Mouse (Mus musculus): Measurements from ENCODE around the gene Nolc1. TPM values are rescaled to one million over a fixed set of nuclear protein-coding genes. Genes with fewer than 3 reads are reported as not detected.

The Nolc1 gene
- total RNA-seq, 2 experiments from 2014 or later: 37.6 to 38.8 TPM

DNA sequence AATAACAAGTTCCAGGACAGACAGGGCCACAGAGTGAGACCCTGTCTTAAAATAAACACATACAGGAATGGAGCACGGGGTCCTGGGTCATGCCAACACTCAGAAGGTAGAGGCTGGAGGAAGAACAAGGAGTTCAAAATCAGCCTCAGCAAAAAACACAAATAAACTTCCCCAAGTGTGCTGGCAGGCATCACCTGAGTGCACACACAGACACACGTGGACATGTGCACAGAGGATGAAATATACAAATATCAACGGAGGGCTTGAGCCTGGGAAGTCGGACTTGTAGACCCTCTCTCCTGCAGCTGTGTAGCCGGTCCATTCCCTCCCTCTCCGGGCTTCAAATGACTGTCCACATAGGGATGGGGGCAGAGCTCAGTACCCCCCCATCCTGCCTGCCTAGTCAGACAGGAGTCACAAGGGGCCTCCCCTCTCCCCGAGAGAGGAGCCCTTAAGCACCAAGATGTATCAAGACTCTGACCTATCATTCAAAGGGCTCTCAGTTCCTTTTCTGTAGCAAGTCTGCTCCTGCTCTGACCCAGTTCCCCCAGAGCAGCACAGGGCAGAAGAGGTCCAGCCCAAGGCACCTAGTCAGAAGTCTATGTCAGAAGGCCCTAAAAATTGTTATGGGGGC, 34.2 kb upstream of the Nolc1 start:
- intact Hi-C loops (cut with DNase I): no loop called here
- no peak for DNase-seq (ENCODE audit: low spot score in 2 of 2)

DNA sequence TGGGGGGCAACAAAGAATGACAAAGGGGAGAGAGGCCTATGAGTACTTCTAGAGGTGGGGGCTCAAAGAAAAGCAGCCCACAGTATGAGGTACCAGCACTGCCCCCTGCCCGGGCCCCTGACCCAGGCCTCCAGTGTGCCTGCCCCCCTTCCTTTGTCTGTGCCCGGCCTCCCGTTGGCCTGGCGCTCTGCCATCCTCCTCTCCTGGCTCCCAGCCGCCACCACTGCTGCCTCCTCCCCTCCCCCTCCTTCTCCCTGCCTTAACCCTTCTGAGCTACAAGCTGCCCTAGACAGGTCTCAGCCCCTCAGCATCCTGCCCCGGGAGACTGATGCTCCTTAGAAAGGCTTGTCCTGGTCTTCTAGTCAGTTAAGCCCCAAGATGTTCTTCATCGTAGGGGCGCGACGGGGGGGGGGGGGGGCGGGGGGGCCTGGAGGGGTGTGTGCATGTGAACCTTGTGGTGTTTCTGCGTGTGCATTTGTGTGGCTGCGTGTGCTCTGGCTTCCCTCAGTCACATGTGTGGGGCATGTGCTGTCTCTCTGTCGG, 33.7 kb upstream of the Nolc1 start:
- DNase-seq (ENCODE audit: low spot score in 2 of 2): peak; percentile 85 to 89
- intact Hi-C loops (cut with DNase I): no loop called here

DNA sequence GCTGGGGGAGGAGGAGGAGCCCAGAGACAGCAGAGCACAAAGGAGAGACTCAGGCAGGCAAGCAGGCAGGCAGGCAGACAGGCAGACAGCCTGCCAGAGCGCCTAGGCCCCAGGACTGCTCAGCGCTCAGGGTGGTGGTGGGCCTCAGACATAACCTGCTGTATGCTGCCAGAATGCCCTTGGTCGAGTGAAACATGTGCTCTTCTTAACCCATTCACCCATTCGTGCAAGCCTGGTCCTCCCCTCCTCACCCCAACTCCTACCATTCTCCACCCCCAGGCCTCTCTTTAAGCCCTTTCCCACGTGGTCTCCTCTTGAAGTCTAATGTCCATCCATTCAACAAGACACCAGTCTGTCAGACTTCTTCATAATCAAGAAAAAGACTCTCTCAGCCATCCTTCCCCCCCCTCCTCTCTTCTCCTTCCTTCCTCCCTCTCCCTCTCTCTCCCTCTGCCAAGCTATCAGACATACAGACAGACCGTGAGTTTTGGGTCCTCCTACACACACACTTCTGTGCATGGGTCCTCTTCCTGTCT, 33.1 kb upstream of the Nolc1 start:
- intact Hi-C loops (cut with DNase I): no loop called here
- peak; percentile 61 to 72 for DNase-seq (ENCODE audit: low spot score in 2 of 2)

DNA sequence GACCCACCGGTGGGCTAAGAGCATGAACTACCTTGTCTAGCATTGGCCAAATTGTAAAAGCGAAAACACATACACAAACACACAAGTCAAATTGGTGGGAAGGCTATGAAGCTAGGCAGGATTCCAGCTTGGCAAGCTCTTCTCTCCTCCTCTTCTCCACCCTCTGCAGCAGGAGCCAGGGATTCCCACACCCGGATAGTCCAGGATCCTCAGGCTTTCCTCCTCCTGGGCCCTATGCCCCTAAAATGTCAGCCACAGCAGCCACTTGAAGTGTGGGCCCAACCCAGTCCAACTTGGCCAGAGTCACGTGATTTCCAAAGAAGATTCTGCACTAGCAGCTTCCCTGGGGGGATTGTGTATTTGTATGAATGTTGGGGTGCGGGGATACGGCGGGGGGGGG, 32.3 kb upstream of the Nolc1 start:
- intact Hi-C loops (cut with DNase I): no loop called here
- DNase-seq (ENCODE audit: low spot score in 2 of 2): no peak

DNA sequence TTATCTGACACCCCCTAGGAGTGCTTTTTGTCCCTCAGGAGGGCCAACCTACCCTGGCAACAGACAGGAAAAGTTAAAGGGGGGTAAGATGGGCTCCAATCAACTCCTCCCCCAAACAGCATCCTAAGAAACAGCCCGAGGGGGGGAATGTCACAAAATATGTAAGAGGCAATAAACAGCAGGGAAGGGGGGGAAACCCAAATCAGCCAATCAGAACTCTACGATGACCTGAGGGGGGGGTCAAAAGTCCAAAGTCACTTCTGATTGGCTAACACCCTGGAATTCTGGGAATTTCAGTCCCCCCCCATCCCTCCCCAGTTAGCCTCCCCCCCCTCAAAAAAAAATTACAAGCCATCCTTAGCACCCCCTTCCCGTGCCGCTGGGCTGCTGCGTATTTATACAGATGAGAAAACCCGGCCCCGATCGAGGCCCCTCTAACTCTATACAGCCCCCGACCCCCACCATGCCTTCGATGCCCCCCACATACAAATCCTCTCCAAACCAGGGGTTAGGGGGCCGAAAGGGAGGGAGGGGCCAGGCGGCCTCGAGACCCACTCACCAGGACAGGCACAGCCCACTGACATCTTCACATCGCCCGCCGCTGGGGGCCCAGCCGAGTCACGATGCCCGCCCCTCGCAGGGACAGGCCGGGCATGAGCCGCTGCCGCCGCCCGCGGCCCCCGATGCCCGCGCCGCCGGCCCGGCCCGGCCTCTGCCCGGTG, 31.2 kb upstream of the Nolc1 start, which contains the start of gene Pprc1:
Gene Pprc1, plus strand, starts transcription at position 616 of the 722 bp plus-strand sequence.
- intact Hi-C loops (cut with DNase I): no loop called here
- DNase-seq (ENCODE audit: low spot score in 2 of 2): peak in 1 of 2 experiments; percentile 77

DNA sequence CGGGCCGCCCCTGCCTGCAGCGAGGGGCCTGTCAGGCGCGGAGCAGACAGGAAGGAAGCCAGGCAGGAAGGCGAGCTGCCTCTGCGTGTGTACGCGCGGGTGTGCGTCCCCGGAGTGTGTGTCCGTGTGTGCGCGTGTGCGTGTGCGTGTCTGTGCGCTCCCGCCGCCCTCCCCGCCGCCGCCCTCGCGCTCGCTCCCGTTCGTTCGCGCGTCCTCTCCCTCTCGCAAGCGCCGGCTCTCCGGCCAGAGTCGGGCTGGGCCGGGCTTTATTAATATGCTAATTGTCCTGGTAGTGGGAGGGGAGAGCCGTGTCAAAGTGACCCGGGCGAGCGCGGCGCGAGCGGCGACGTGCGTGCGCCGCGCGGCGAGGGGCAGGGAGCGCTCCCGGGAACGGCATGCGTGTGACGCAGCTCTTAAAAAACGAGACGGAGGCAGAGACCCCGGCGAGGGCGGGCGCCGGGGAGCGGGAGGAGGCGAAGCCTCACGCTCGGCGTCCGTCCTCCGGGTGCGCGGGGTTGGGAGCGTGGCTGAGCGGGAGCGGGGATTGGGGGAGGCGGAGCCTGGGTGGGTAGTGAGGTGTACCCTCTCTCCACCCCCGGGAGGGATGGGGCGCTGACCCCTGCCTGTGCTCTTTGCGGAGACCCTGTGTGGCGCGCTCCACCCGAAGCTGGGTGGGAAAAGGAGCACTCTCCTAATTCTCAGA, 30.5 kb upstream of the Nolc1 start, which contains the start of gene Ldb1:
Gene Ldb1, minus strand, starts transcription at position 222 of the 703 bp plus-strand sequence.
- DNase-seq (ENCODE audit: low spot score in 2 of 2): peak; percentile 82 to 88
- intact Hi-C loops (cut with DNase I): no loop called here

DNA sequence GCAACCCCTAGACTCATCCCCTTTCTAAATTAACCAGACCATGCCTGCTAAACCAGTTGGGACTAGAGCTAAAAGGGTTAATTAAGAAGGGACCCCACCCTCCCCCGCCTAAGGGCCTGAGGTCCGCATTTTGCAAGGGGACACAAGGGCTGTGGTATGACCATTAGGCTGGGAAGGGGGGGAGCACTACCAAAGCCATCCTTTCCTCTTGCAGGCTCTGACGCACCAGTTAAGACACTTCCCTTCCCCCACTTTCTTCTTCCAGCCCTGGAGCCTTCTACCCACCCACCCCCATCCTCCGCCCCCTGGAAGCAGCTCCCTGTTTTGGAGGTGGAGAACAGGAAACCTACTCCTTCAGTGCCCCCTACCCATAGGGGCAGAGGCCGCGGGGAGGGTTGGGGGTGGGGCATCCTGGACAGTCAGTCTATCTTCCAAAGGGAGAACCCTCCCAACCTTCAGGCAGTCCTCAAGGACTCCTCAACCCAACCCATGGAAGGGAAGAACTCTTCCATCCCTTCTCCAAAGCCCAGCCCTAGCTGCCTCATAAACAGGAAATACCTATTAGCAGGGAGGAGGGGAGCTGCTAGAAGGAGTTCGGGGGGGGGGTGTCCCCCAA, 29.9 kb upstream of the Nolc1 start:
- intact Hi-C loops (cut with DNase I): no loop called here

DNA sequence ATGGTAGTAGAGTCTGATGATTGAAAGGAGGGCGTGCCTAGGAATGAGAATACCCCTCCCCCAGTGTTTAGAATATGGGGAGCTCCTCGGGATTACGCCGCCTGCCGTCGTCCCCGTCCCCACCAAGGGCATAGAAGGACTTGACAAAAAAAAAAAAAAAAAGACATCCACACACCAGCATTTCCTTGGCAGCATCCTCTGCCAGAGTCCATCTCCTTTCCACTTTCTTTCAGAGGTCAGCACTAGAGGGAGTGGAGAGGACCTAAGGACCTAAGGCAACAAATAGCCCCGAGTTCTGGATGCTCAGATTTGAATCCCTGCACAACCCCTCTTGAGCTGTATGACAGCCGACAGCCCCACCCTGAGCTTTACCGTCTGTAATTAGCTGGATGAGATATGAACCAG, 29.0 kb upstream of the Nolc1 start:
- DNase-seq (ENCODE audit: low spot score in 2 of 2): no peak

More for the DNA sequence above, 29.9 kb upstream of the Nolc1 start:
- peak in 1 of 2 experiments; percentile 83 for DNase-seq (ENCODE audit: low spot score in 2 of 2)

DNA sequence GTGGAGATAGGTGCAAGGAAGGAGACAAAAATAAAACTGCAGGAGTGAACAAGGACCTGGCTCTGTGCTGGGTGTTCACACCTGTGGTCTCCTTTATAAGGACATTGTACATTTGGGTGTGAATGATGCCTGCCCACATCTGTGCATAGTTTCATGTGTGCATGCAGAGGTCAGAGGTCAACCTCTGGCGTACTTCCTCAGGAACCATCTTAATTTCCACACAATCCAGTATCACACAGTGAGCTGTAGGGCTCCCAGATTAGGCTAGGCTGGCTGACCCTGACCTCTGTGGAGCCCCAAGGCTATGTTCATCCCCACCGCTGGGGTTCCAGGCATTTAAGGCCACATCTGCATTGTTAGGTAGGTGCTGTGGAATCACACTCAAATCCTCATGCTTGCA, 28.2 kb upstream of the Nolc1 start:
- intact Hi-C loops (cut with DNase I): no loop called here
- DNase-seq (ENCODE audit: low spot score in 2 of 2): no peak

More for the DNA sequence above, 29.0 kb upstream of the Nolc1 start:
- intact Hi-C loops (cut with DNase I): no loop called here

DNA sequence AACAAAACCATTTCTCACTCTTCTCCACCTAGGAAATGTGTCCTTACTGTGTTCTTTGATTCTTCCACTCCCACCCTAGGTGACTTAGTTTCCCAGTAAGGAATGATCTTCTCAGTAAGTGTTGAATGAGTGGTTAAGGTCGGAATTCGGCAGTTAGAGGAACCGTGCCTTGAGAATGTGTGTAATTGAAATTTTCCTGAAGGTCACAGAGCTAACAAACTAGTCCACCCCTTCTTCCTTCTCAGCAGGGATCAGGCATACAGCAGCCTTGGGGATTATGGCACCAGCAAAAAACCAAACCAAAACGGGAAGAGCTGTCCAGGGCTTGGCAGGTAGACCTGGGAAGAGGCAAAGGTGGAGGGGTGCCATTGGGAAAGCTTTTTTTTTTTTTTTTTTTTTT, 26.5 kb upstream of the Nolc1 start:
- no peak for DNase-seq (ENCODE audit: low spot score in 2 of 2)
- intact Hi-C loops (cut with DNase I): no loop called here

DNA sequence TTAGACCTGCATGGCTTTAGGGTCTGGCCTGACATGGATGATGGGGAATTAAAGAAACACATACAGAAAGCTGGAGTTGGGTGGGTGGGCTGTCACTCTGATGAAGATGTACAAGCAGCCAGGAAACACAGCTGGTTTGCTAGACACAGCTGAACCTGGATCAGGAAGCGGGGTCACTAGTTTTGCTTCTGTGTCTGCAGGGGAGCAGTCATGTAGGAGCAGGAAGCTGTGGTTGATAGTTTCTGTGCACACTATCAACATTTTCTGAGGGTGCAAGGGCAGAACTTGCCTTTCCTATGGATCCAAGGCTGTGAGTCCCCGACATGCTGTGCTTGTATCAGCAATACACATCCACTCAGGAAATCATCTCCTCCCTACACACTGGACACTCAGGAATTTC, 25.2 kb upstream of the Nolc1 start:
- intact Hi-C loops (cut with DNase I): no loop called here

DNA sequence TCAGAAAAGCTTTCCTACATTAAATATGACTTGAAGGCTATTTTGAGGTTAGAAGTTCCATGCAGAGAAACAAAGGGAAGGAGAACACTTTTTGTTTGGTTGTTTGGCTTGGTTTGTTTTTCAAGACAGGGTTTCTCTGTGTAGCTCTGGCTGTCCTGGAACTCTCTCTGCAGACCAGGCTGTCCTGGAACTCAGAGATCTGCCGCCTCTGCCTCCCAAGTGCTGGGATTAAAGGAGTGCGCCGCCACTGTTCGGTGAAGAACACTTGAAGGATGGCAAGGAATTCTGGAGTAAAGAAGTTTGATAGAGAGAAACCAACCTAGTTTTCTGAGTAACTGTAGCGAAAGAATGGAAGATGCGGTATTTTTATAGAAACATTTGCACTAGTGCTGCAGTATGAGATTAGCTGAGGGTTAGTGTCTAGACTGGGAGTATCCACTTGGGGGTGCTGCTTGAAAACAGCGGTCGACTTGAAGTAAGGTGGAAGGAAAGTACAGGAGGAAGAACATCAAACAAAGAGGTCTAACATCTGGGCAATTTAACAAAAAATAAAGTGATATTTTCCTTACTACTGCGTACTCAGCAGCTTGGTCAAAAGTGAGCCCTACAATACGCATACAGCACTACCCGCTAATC, 19.8 kb upstream of the Nolc1 start:
- intact Hi-C loops (cut with DNase I): no loop called here
- DNase-seq (ENCODE audit: low spot score in 2 of 2): no peak

More for the DNA sequence above, 25.2 kb upstream of the Nolc1 start:
- no peak for DNase-seq (ENCODE audit: low spot score in 2 of 2)

DNA sequence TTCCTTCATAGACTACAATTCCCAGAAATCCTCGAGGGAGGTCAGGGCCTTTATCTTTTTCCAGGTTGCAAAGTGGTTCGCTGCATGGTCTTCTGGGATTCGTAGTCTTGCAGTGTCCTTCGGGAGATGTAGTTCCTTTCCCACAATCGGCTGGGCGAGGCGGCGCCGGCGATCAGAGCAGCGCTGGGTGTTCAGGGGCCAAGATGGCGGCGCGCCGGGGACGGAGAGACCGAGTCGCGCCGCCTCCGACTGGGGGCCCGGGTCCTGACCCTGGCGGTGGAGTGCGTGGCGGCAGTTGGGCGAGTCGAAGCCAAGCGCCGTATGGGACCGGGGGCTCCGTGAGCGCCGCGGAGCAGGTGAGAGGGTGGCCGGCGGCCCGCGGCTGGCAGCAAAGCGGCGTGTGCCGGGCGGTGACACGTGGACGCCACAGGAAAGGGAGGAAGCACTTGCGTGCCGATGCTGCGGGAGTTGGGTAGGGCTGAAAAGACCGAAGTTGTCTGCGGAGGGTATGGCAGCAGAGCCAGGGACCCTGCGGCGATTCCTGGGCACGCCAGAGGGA, 19.2 kb upstream of the Nolc1 start:
- intact Hi-C loops (cut with DNase I): no loop called here
- peak; percentile 92 to 97 for DNase-seq (ENCODE audit: low spot score in 2 of 2)

DNA sequence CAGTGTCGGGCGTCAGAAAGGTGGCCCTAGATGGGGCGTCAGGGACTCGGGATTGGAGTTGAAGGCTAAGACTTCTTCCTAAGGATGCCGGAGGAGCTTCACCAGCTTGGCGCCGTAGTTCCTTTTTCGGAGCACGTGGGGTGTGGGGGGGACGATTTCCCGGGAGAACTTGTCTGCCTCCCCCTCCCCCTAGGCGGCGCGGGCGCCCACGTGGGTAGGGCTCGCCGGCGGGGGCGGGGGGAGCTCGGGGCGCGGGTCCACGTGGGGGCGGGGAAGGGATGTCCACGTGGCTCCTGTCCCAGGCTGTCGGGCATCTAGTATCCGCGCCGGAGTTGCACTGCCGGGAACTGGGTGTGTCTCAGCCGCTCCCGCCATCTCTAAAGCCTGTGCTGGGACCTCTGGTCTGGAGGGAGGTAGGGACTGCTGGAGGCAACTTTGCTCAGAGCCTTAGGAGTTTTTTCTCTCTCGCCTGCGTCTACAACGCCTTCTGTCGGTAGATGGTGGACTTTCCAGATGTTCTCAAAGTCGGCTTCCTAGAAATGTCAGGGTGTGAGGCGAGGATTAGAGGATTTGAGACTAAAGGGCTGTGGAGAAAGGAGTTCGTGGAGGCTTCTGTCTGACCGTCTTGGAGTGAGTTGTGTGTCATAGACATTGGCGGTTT, 18.6 kb upstream of the Nolc1 start:
- intact Hi-C loops (cut with DNase I): no loop called here
- DNase-seq (ENCODE audit: low spot score in 2 of 2): peak; percentile 71

DNA sequence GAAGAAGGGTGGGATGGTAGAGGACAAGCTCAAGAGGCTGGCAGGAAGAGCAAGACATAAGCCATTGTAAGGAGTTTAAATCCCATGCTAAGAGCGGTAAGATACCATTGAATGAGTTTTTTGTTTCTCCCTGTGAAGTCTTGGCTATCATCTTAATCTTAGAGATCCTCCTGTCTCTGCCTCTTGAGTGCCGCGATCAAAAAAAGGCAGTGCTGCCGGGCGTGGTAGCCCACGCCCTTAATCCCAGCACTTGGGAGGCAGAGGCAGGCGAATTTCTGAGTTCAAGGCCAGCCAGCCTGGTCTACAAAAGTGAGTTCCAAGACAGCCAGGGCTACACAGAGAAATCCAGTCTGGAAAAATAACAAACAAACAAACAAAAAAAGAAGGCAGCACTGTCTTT, 17.2 kb upstream of the Nolc1 start:
- no peak for DNase-seq (ENCODE audit: low spot score in 2 of 2)
- intact Hi-C loops (cut with DNase I): no loop called here

DNA sequence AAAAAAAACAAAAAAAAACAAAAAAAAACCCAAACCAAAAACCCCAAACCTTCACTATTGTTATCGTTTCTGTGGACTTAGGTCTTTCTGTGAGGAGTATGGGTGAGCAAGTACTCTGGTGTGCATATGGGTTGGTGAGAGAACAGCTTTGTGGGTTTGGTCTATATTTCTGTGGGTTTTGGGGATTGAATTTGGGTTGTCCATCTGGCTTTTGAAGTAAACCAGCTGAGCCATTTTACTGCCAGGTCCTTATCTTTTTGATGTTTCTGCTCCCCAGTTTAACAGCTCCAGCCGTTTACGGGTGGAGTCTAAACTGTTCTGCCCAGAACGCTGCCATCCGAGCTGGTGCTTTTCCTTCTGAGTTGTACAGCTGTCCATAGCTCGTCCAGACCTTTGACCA, 14.8 kb upstream of the Nolc1 start:
- intact Hi-C loops (cut with DNase I): no loop called here
- DNase-seq (ENCODE audit: low spot score in 2 of 2): no peak

DNA sequence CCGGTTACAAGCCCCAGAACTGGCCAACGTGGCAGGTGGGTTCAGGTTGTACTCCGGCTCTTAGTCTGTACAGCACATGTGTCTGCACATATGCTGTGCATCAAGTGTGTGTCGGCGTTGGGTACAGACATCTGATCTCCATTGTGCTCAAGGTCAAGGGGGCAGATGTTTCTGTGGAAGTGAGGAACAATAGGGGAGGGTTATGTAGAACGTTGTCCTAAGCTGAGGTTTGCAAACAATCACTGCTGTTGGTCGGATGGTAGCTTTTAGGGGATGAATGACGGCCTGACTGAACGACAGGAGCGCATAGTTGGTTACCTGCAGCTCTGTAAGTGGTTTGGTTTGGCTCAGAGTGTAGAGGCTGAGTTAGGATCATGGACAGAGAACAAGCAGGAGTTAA, 7.6 kb upstream of the Nolc1 start:
- no peak for DNase-seq (ENCODE audit: low spot score in 2 of 2)
- intact Hi-C loops (cut with DNase I): no loop called here

DNA sequence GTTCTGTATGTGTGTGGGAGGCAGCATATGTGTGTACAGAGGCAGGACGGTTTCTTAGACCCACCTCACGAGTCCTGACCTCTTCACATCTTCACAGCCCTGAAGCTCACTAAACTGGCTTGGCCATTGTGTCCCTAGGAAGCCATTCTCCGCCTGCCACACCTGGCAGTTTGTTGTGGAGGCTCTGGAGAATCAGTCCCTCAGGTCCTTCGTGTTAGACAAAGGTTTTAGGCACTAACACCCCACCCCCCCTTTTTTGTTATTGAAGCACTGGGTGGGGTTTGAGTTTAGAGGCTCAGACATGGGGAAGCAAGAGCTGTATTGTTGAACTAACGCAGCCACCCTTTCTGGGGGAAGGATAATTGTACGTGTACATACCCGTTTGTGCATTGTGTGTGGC, 2.4 kb upstream of the Nolc1 start:
- intact Hi-C loops (cut with DNase I): no loop called here
- no peak for DNase-seq (ENCODE audit: low spot score in 2 of 2)
